Mouse (Mus musculus): ENCODE measurements around the gene Arhgap24. TPM values are rescaled to one million over a fixed set of nuclear protein-coding genes. Genes with fewer than 3 reads are reported as not detected.
A peak's percentile ranks its signal among the peaks of the same experiment; 100 is the strongest.

Arhgap24 gene
- polyA plus RNA-seq, 1 experiment from 2014 or later = 51.1 TPM

DNA sequence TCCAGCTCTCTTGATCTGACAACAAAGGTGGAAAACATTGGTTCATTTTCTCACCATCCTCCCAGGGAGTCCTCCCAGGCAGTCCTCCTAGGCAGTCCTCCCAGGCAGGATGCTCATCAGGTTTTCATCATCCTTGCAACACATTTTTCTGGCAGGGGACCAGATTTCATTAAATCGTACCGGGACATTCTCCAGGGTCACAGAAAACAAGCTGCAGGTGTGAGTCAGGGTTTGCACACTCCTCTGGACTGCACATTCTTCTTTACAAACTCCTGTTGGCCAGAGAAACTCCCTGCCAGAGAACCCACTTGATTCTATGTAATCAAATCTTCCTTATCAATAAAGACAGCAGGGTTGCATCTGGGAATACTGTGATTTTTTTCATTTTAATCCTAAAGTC is 25.9 kb upstream of the Arhgap24 start:
- no peaks in the 10 kb centered on the region for H3K27me3 ChIP-seq (ENCODE audit: control insufficient read depth, insufficient read depth, low read length)
- H3K9ac ChIP-seq (ENCODE audit: low read depth, low read length) = no peak overlapping the region
- no peak overlapping the region for H3K4me3 ChIP-seq (ENCODE audit: low read length)
- no peaks in the 10 kb centered on the region for H3K36me3 ChIP-seq (ENCODE audit: control insufficient read depth, insufficient read depth, low read length)
- no peaks in the 10 kb centered on the region for H3K4me1 ChIP-seq (ENCODE audit: control insufficient read depth, insufficient read depth, low read length)
- WGBS = 63% methylated on average over 2 of the region's 2 CpGs
- ATAC-seq (ENCODE audit: low FRiP score, low TSS enrichment) = no peak
- no peak overlapping the region for H3K4me2 ChIP-seq (replicated peaks; ENCODE audit: low read depth, low read length)
- H3K27ac ChIP-seq (ENCODE audit: low read depth, low read length) = no peak overlapping the region
- no peaks in the 10 kb centered on the region for H3K9me3 ChIP-seq (ENCODE audit: control insufficient read depth, low read length)

DNA sequence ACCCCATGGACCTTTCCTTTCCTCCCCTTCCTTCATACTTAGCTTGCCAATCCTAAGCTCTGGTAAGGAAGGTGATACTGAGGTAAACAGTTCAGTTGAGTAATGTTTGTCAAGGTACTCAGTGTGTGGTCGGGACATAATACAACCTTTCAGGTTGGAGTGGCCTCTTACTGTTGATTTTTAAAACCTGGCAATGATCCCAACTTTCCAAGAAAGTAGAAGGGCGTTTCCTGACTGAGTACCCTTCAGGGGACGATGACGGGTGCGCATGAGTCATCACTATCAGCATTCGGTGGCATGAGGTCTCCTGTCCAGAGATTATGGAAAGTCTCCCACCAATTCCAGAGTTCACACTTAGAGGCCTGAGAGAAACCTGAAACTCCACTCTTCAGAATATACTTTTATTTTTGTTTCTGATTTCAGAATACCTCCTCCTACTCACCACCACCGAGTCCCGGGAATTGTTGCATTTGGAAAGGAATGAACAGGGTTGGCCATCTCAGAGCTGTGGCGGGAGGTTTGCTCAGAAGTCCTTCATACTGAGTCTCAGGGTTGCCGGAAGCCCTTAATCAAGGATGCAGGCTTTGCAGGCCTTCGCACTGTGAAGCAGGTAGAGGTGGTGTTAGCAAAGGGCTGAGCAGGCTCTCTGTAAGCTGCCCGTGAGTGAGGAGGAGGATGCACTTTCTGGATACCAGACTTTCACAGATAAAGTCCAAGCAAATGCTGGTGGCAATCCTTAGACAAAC is 20.6 kb upstream of the Arhgap24 start:
- no peak overlapping the region for H3K4me2 ChIP-seq (replicated peaks; ENCODE audit: low read depth, low read length)
- ATAC-seq (ENCODE audit: low FRiP score, low TSS enrichment) = no peak
- no peaks in the 10 kb centered on the region for H3K36me3 ChIP-seq (ENCODE audit: control insufficient read depth, insufficient read depth, low read length)
- WGBS = 75% methylated on average over 12 of the region's 12 CpGs
- H3K4me3 ChIP-seq (ENCODE audit: low read length) = no peak overlapping the region
- H3K9ac ChIP-seq (ENCODE audit: low read depth, low read length) = no peak overlapping the region
- no peak overlapping the region for H3K27ac ChIP-seq (ENCODE audit: low read depth, low read length)
- H3K27me3 ChIP-seq (ENCODE audit: control insufficient read depth, insufficient read depth, low read length) = no peaks in the 10 kb centered on the region
- H3K9me3 ChIP-seq (ENCODE audit: control insufficient read depth, low read length) = no peaks in the 10 kb centered on the region
- H3K4me1 ChIP-seq (ENCODE audit: control insufficient read depth, insufficient read depth, low read length) = no peaks in the 10 kb centered on the region

DNA sequence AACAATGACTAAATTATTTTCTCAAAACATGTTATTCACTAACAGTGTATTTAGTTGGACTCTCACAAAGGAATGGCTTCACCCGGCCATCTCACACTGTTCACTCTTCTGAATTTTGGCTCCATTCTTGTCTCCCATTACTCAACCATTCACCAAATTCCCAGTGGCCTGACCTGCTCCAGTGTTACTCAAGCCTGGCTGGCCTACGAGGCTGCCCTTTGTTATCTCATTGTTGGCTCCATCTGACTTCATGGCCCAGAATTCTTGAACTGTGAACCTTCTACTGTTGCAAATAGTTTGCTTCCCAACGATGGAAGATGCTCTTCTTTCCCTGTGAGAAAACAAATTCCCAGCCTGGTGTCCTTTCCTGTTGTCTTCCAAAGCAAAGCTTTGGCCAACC is 18.2 kb upstream of the Arhgap24 start:
- WGBS = 86% methylated on average over 3 of the region's 3 CpGs
- H3K9me3 ChIP-seq (ENCODE audit: control insufficient read depth, low read length) = no peaks in the 10 kb centered on the region
- no peak for ATAC-seq (ENCODE audit: low FRiP score, low TSS enrichment)

DNA sequence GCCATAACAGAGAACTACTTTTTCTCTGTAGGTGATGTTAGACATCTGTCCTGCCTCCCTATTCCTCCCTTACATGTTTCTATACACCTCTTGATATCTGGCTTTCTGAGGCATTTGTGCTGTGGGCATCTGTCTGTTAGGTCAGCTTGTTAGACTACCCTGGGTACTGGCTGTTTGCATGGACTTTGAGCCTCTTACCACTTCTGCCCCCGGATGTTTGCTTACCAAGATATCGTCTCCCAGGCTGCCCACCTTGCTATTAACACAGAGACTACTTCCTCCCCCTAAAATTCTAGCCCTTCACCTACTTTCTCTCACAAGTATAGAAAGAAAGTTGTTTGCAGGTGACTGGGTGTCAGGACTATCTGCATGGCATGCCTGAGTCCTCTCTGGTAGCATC is 15.8 kb upstream of the Arhgap24 start:
- no peak for ATAC-seq (ENCODE audit: low FRiP score, low TSS enrichment)
- 84% methylated on average over 2 of the region's 2 CpGs for WGBS

More for the DNA sequence above, 18.2 kb upstream of the Arhgap24 start:
- Histone ChIP-seq H3K4me2 (replicated peaks; ENCODE audit: low read depth, low read length) (no peak overlapping the region), H3K36me3 (ENCODE audit: control insufficient read depth, insufficient read depth, low read length) (no peaks in the 10 kb centered on the region), H3K27ac (ENCODE audit: low read depth, low read length) (no peak overlapping the region), H3K4me1 (ENCODE audit: control insufficient read depth, insufficient read depth, low read length) (no peaks in the 10 kb centered on the region), H3K9ac (ENCODE audit: low read depth, low read length) (no peak overlapping the region), H3K27me3 (ENCODE audit: control insufficient read depth, insufficient read depth, low read length) (no peaks in the 10 kb centered on the region), H3K4me3 (ENCODE audit: low read length) (no peak overlapping the region)

DNA sequence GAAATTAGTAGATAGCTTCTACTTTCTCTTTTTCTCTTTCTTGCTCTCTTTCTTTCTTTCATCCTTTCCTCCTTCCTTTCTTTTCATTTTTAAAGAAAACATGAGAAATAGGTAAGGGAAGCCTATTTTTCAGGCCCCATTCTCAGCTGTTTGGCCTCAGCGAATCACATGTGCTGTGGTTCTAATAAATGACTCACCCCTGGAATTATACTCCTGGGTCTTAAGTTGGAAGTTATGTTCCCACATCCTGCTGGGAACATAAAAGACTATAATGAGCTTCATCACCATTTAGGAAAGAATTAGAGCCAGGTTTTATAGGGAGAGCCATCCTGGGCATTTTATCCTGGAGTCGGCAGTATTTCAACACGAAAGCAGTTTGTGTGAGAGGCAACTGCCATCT is 12.9 kb upstream of the Arhgap24 start:
- no peak for ATAC-seq (ENCODE audit: low FRiP score, low TSS enrichment)
- Histone ChIP-seq H3K4me2 (replicated peaks; ENCODE audit: low read depth, low read length) (no peak overlapping the region), H3K9ac (ENCODE audit: low read depth, low read length) (no peak overlapping the region), H3K4me1 (ENCODE audit: control insufficient read depth, insufficient read depth, low read length) (no peaks in the 10 kb centered on the region), H3K4me3 (ENCODE audit: low read length) (no peak overlapping the region), H3K27me3 (ENCODE audit: control insufficient read depth, insufficient read depth, low read length) (no peaks in the 10 kb centered on the region), H3K36me3 (ENCODE audit: control insufficient read depth, insufficient read depth, low read length) (no peaks in the 10 kb centered on the region), H3K9me3 (ENCODE audit: control insufficient read depth, low read length) (no peaks in the 10 kb centered on the region), H3K27ac (ENCODE audit: low read depth, low read length) (no peak overlapping the region)
- 84% methylated on average over 3 of the region's 3 CpGs for WGBS

More for the DNA sequence above, 15.8 kb upstream of the Arhgap24 start:
- Histone ChIP-seq H3K36me3 (ENCODE audit: control insufficient read depth, insufficient read depth, low read length) (no peaks in the 10 kb centered on the region), H3K4me1 (ENCODE audit: control insufficient read depth, insufficient read depth, low read length) (no peaks in the 10 kb centered on the region), H3K9ac (ENCODE audit: low read depth, low read length) (no peak overlapping the region), H3K9me3 (ENCODE audit: control insufficient read depth, low read length) (no peaks in the 10 kb centered on the region), H3K27ac (ENCODE audit: low read depth, low read length) (no peak overlapping the region), H3K27me3 (ENCODE audit: control insufficient read depth, insufficient read depth, low read length) (no peaks in the 10 kb centered on the region), H3K4me3 (ENCODE audit: low read length) (no peak overlapping the region), H3K4me2 (replicated peaks; ENCODE audit: low read depth, low read length) (no peak overlapping the region)

DNA sequence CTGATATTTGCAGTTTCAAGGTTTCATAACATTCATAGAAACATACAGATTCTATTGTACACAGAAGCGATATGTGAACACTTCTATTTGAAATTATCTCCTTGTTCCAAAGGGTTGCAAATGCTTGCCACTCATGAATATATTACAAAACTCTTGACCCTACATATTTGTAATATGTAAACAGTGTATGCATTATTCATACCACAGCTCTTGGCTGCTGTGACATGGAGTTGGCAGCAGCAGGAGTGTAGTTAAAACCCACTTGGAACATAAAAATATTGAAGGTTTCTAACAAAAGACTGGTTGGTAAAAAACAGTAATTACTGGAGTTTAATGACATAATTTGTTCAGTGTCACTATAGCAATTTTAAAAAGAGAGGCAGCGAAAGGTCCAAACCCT is 10.9 kb upstream of the Arhgap24 start:
- H3K9ac ChIP-seq (ENCODE audit: low read depth, low read length) = no peak overlapping the region
- no peak overlapping the region for H3K4me3 ChIP-seq (ENCODE audit: low read length)
- H3K27me3 ChIP-seq (ENCODE audit: control insufficient read depth, insufficient read depth, low read length) = no peaks in the 10 kb centered on the region
- H3K4me2 ChIP-seq (replicated peaks; ENCODE audit: low read depth, low read length) = no peak overlapping the region
- H3K27ac ChIP-seq (ENCODE audit: low read depth, low read length) = no peak overlapping the region
- no peaks in the 10 kb centered on the region for H3K4me1 ChIP-seq (ENCODE audit: control insufficient read depth, insufficient read depth, low read length)
- no peaks in the 10 kb centered on the region for H3K9me3 ChIP-seq (ENCODE audit: control insufficient read depth, low read length)
- no peak for ATAC-seq (ENCODE audit: low FRiP score, low TSS enrichment)
- no peaks in the 10 kb centered on the region for H3K36me3 ChIP-seq (ENCODE audit: control insufficient read depth, insufficient read depth, low read length)
- 93% methylated on average over 2 of the region's 2 CpGs for WGBS

DNA sequence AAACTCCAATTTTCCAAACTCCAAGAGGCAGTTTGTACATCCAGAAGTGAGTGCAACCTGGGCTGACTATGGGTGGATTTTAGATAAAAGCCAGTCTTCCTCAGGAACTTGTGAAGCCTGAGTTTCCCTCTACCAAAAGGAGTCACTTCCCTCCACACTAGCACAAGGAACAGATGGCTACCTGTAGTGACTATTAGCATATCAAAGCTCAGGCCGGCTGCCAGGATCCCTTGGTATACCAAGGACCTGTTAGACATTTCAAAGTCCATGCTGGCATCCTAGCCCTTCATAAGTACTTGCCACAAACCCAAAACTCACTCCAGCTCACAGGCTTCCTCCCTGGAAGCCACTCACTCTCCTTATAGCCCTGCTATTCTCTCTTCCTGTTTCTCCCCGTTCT is 3.1 kb upstream of the Arhgap24 start:
- Histone ChIP-seq H3K9me3 (ENCODE audit: control insufficient read depth, low read length) (no peaks in the 10 kb centered on the region), H3K27ac (ENCODE audit: low read depth, low read length) (no peak overlapping the region), H3K4me1 (ENCODE audit: control insufficient read depth, insufficient read depth, low read length) (0 out of 2 replicates have a peak, but pooled peaks cover 3% of the 10 kb centered on the region), H3K36me3 (ENCODE audit: control insufficient read depth, insufficient read depth, low read length) (no peaks in the 10 kb centered on the region), H3K4me2 (replicated peaks; ENCODE audit: low read depth, low read length) (no peak overlapping the region), H3K9ac (ENCODE audit: low read depth, low read length) (no peak overlapping the region), H3K4me3 (ENCODE audit: low read length) (no peak overlapping the region), H3K27me3 (ENCODE audit: control insufficient read depth, insufficient read depth, low read length) (no peaks in the 10 kb centered on the region)
- 5% methylated on average over 2 of the region's 2 CpGs for WGBS
- no peak for ATAC-seq (ENCODE audit: low FRiP score, low TSS enrichment)

DNA sequence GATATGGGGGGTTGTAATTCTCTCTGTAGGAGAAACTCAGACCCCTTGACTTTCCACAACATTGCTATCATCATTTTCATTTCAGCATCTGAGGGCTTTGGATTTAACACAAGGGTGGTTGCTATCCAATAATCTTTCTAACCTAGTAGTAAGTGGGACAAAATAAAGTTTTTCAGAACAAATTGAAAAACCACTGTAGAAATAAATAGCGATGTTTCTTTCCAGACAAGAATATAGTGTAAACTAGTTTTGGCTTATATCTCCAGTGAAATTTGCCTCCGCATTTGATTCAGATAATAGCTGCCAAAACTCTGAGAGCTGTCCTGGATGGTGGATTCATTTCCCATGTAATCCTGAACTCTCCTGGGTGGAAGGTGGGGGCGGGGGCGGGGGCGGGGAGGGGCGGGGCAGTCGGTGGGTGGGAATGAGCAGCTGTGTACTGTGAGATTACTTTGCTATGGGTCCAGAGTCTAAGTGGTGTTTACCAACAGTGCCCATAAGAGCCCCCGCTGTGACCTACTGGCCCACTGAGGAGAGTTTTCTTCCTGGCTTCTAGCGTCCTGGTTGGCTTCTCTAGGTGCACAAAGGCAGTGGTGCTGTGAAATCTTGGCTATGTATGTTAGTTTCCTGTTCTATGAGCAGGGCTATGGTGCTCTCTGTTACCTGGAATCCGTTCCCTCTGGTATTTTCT is 2.2 kb downstream of the Arhgap24 start:
- Histone ChIP-seq H3K27ac (ENCODE audit: low read depth, low read length) (no peak overlapping the region), H3K9me3 (ENCODE audit: control insufficient read depth, low read length) (no peaks in the 10 kb centered on the region)
- 30% methylated on average over 10 of the region's 10 CpGs for WGBS

DNA sequence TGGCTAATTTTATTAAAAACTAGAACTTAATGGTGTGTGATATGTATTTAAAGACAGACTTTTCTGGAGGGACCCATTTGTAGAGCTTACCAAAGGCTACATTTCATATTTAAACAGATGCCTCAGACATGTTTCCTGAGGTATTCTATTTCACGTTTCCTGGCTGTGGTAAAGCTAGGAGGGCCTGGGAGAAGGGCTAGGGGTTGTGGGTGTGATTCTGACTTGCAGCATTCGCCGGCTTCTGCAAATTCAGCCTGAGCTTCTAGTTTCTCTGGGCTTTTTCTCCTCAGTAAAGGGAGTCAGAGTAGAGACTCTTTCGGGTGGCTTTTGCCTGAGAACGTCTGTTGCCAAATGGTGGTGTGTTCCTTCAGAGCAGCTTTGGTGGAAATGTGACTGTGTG is 10.4 kb downstream of the Arhgap24 start:
- no peaks in the 10 kb centered on the region for H3K9me3 ChIP-seq (ENCODE audit: control insufficient read depth, low read length)
- no peak overlapping the region for H3K4me3 ChIP-seq (ENCODE audit: low read length)
- H3K4me2 ChIP-seq (replicated peaks; ENCODE audit: low read depth, low read length) = no peak overlapping the region
- no peak overlapping the region for H3K27ac ChIP-seq (ENCODE audit: low read depth, low read length)
- H3K36me3 ChIP-seq (ENCODE audit: control insufficient read depth, insufficient read depth, low read length) = no peaks in the 10 kb centered on the region
- no peaks in the 10 kb centered on the region for H3K27me3 ChIP-seq (ENCODE audit: control insufficient read depth, insufficient read depth, low read length)
- no peak overlapping the region for H3K9ac ChIP-seq (ENCODE audit: low read depth, low read length)
- 66% methylated on average over 5 of the region's 5 CpGs for WGBS
- H3K4me1 ChIP-seq (ENCODE audit: control insufficient read depth, insufficient read depth, low read length) = no peaks in the 10 kb centered on the region
- no peak for ATAC-seq (ENCODE audit: low FRiP score, low TSS enrichment)

More for the DNA sequence above, 2.2 kb downstream of the Arhgap24 start:
- H3K9ac ChIP-seq (ENCODE audit: low read depth, low read length) = no peak overlapping the region
- 0 out of 2 replicates have a peak, but pooled peaks cover 3% of the 10 kb centered on the region for H3K4me1 ChIP-seq (ENCODE audit: control insufficient read depth, insufficient read depth, low read length)
- no peaks in the 10 kb centered on the region for H3K36me3 ChIP-seq (ENCODE audit: control insufficient read depth, insufficient read depth, low read length)
- H3K4me2 ChIP-seq (replicated peaks; ENCODE audit: low read depth, low read length) = 0 out of 2 replicates have a peak overlapping the region, but pooled peaks have one; percentile 5
- ATAC-seq (ENCODE audit: low FRiP score, low TSS enrichment) = no peak
- no peak overlapping the region for H3K4me3 ChIP-seq (ENCODE audit: low read length)
- no peaks in the 10 kb centered on the region for H3K27me3 ChIP-seq (ENCODE audit: control insufficient read depth, insufficient read depth, low read length)
